Mouse (Mus musculus) brain, embryonic 18.5 days (tissue): ENCODE measurements around the gene Papola.
"Not testable (repeated sequence)": the region's sequence is repeated elsewhere in the genome, so short reads cannot be mapped to it uniquely, and the experiment has no call there.

Experiments
- DNase-seq: peaks from one replicate; pipeline ENCODE4 v3.0.0-alpha.2; 2012; ENCODE audit warnings: low read depth, low spot score

Papola gene

GRCm38 (mm10) chr12:105805790-105806189 lies 21.3 kb downstream of the Papola start:
- no peak for DNase-seq

- DNase-seq, result no peak
Measured at GRCm38 (mm10) chr12:105806205-105806604, 21.7 kb downstream of the Papola start.

- DNase-seq, result no peak
Measured at GRCm38 (mm10) chr12:105807416-105807815, 22.9 kb downstream of the Papola start.

- DNase-seq, result no peak
Measured at GRCm38 (mm10) chr12:105808945-105809344, 24.5 kb downstream of the Papola start.

- DNase-seq, result no peak
Measured at GRCm38 (mm10) chr12:105810608-105811007, 26.1 kb downstream of the Papola start.

- DNase-seq, result no peak
Measured at GRCm38 (mm10) chr12:105813957-105814356, 29.5 kb downstream of the Papola start.

GRCm38 (mm10) chr12:105823472-105823871 lies 39.0 kb downstream of the Papola start:
- DNase-seq, result no peak

GRCm38 (mm10) chr12:105824743-105825142 lies 40.2 kb downstream of the Papola start:
- DNase-seq, result no peak

GRCm38 (mm10) chr12:105825266-105825665 lies 40.8 kb downstream of the Papola start:
- no peak for DNase-seq

GRCm38 (mm10) chr12:105832541-105832940 lies 48.0 kb downstream of the Papola start:
- no peak for DNase-seq

GRCm38 (mm10) chr12:105834926-105835325 lies 50.4 kb downstream of the Papola start:
- no peak for DNase-seq

- DNase-seq, result no peak
Measured at GRCm38 (mm10) chr12:105835571-105835970, 51.1 kb downstream of the Papola start.

- peak; percentile 43 for DNase-seq
Measured at GRCm38 (mm10) chr12:105836196-105836595, 51.7 kb downstream of the Papola start.

GRCm38 (mm10) chr12:105839096-105839495 lies 54.6 kb downstream of the Papola start:
- peak; percentile 66 for DNase-seq

GRCm38 (mm10) chr12:105840545-105840944 lies 56.1 kb downstream of the Papola start:
- DNase-seq, result not testable (repeated sequence)

GRCm38 (mm10) chr12:105843243-105844005 lies 58.9 kb downstream of the Papola start:
- no peak for DNase-seq

GRCm38 (mm10) chr12:105844406-105844805 lies 59.9 kb downstream of the Papola start:
- no peak for DNase-seq

GRCm38 (mm10) chr12:105849102-105849501 lies 64.6 kb downstream of the Papola start:
- no peak for DNase-seq

GRCm38 (mm10) chr12:105850675-105851074 lies 66.2 kb downstream of the Papola start:
- DNase-seq, result no peak

GRCm38 (mm10) chr12:105852798-105853197 lies 68.3 kb downstream of the Papola start:
- DNase-seq, result no peak

- DNase-seq, result no peak
Measured at GRCm38 (mm10) chr12:105854639-105855038, 70.1 kb downstream of the Papola start.

GRCm38 (mm10) chr12:105857902-105858640 lies 73.6 kb downstream of the Papola start:
- no peak for DNase-seq

GRCm38 (mm10) chr12:105862072-105862471 lies 77.6 kb downstream of the Papola start:
- DNase-seq, result no peak
